9 mouse cellular contexts compared by ENCODE assay signal in the genomic region with DNA sequence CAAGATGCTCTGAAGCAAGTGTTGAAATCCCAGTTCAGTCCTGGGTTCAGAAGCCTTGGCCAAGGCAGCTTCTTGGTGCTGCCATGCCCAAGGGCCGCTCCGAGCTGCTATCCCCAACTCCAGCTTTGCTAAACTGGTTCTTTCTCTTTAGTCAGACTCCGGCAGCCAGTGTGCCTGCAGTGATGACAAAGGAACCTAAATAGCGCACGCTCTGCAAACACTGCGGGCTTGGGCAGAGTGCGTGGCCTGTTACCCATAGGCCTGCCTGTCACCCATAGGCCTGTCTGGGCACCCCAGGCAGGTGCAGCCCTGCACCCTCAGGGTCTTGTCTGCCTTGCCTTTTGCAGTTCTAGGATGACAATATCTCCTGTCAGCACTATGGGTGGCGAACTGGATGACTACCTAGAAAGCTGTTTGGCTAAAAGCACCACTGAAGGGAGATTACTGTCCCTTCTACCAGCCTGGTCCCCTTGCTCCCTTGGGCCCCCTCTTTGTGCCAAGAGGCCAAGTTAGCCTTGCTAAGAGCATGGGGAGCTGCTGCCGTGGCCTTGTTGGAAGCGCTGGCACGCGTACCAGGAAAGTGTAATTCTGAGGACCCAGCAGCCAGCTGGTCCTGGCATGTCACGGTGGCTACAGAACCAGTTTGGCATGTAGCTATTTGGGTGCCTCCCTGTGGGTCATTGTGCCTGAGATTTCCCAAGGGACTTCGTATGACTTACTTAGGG. TPM values are rescaled to one million over a fixed set of nuclear protein-coding genes. Genes with fewer than 3 reads are reported as not detected.
DNase-seq lines count a peak whose midpoint lies in the region; ATAC-seq and TF ChIP-seq lines count a peak whose summit lies in the region.
"Had no signal": no experiment of that assay in that cellular context is flagged by ENCODE, and none has a peak within 500 bp of the region (broad histone marks: within the 10 kb centered on the region; RNA-seq: fewer than 3 reads in every experiment).

No protein-coding gene starts in this region.

- ATAC-seq in limb, embryonic 14.5 days (ENCODE audit: low FRiP score, low read depth), result no peak
- no peak for ATAC-seq in embryonic facial prominence, embryonic 15.5 days (ENCODE audit: insufficient number of reproducible peaks, low FRiP score, low TSS enrichment, low read depth)
- 0 out of 2 replicates have a peak, but pooled peaks have one; percentile 34 for ATAC-seq in stomach, embryonic 16.5 days (ENCODE audit: insufficient read depth, low FRiP score)
- no peak for ATAC-seq in intestine, embryonic 16.5 days

- 0 out of 2 replicates have a peak overlapping the region, but pooled peaks have one; percentile 13 for H3K27ac ChIP-seq in limb, embryonic 14.5 days (replicated peaks; ENCODE audit: low read depth, low read length)
- H3K27ac ChIP-seq in limb, embryonic 10.5 days, result no peak overlapping the region
- H3K27ac ChIP-seq in embryonic facial prominence, embryonic 15.5 days (replicated peaks), result peak overlapping the region; percentile 87
- peak overlapping the region; percentile 88 for H3K27ac ChIP-seq in stomach, embryonic 16.5 days (ENCODE audit: low read length)
- no peak overlapping the region for H3K27ac ChIP-seq in intestine, embryonic 16.5 days (ENCODE audit: low read length)
- H3K27ac ChIP-seq: liver, embryonic 15.5 days had no signal

- DNase-seq in limb, embryonic 14.5 days (ENCODE audit: low spot score), result no peak
- DNase-seq in limb, embryonic 10.5 days (ENCODE audit: low spot score), result no peak
- peak; percentile 48 for DNase-seq in kidney, adult 9 months
- no peak for DNase-seq in right cerebral cortex, postnatal 10 days (ENCODE audit: low spot score in 2 of 2)
- DNase-seq: thymus, postnatal 14 days had no signal

- no peak for TF ChIP-seq POLR2A in limb, embryonic 14.5 days (IDR thresholded peaks at IDR 0.05; ENCODE audit: borderline replicate concordance, extremely low read depth, insufficient read depth, insufficient read length)

- no peaks in the 10 kb centered on the region for H3K9me3 ChIP-seq in limb, embryonic 14.5 days (ENCODE audit: control insufficient read depth, low read length)
- no peaks in the 10 kb centered on the region for H3K9me3 ChIP-seq in limb, embryonic 10.5 days (replicated peaks)
- H3K9me3 ChIP-seq in embryonic facial prominence, embryonic 15.5 days (replicated peaks), result no peaks in the 10 kb centered on the region
- no peaks in the 10 kb centered on the region for H3K9me3 ChIP-seq in stomach, embryonic 16.5 days (replicated peaks; ENCODE audit: control insufficient read depth, low read length)
- H3K9me3 ChIP-seq in intestine, embryonic 16.5 days (ENCODE audit: control insufficient read depth, low read length), result no peaks in the 10 kb centered on the region
- H3K9me3 ChIP-seq: liver, embryonic 15.5 days had no signal

- H3K4me3 ChIP-seq in limb, embryonic 14.5 days (replicated peaks; ENCODE audit: low read length), result no peak overlapping the region
- H3K4me3 ChIP-seq in limb, embryonic 10.5 days, result no peak overlapping the region
- H3K4me3 ChIP-seq in embryonic facial prominence, embryonic 15.5 days (replicated peaks), result no peak overlapping the region
- no peak overlapping the region for H3K4me3 ChIP-seq in stomach, embryonic 16.5 days (replicated peaks; ENCODE audit: low read length)
- no peak overlapping the region for H3K4me3 ChIP-seq in intestine, embryonic 16.5 days (ENCODE audit: low read length)
- H3K4me3 ChIP-seq: liver, embryonic 15.5 days had no signal

- 84% methylated on average over 14 of the region's 14 CpGs for WGBS in limb, embryonic 14.5 days
- 91% methylated on average over 14 of the region's 14 CpGs for WGBS in limb, embryonic 10.5 days
- 77% methylated on average over 14 of the region's 14 CpGs for WGBS in embryonic facial prominence, embryonic 15.5 days
- 70% methylated on average over 14 of the region's 14 CpGs for WGBS in stomach, embryonic 16.5 days
- 87% methylated on average over 14 of the region's 14 CpGs for WGBS in intestine, embryonic 16.5 days

- no peak overlapping the region for H3K9ac ChIP-seq in limb, embryonic 14.5 days (ENCODE audit: low read depth, low read length, severe bottlenecking)
- H3K9ac ChIP-seq in embryonic facial prominence, embryonic 15.5 days, result no peak overlapping the region
- H3K9ac ChIP-seq in stomach, embryonic 16.5 days (ENCODE audit: low read length), result no peak overlapping the region
- H3K9ac ChIP-seq in intestine, embryonic 16.5 days (ENCODE audit: low read depth, low read length), result no peak overlapping the region
- H3K9ac ChIP-seq: liver, embryonic 15.5 days had no signal

- no peaks in the 10 kb centered on the region for H3K27me3 ChIP-seq in limb, embryonic 14.5 days (ENCODE audit: control insufficient read depth, insufficient read depth, low read length)
- no peaks in the 10 kb centered on the region for H3K27me3 ChIP-seq in limb, embryonic 10.5 days (ENCODE audit: low read depth, poor library complexity, severe bottlenecking)
- no peaks in the 10 kb centered on the region for H3K27me3 ChIP-seq in embryonic facial prominence, embryonic 15.5 days
- H3K27me3 ChIP-seq in stomach, embryonic 16.5 days (ENCODE audit: control insufficient read depth, insufficient read depth, low read length), result no peaks in the 10 kb centered on the region
- H3K27me3 ChIP-seq in intestine, embryonic 16.5 days (replicated peaks; ENCODE audit: control insufficient read depth, insufficient read depth, low read length), result no peaks in the 10 kb centered on the region

- H3K4me2 ChIP-seq in limb, embryonic 14.5 days (replicated peaks; ENCODE audit: low read depth, low read length, severe bottlenecking), result no peak overlapping the region
- H3K4me2 ChIP-seq in embryonic facial prominence, embryonic 15.5 days (replicated peaks), result no peak overlapping the region
- no peak overlapping the region for H3K4me2 ChIP-seq in stomach, embryonic 16.5 days (ENCODE audit: low read depth, low read length)
- H3K4me2 ChIP-seq in intestine, embryonic 16.5 days (ENCODE audit: low read depth, low read length), result no peak overlapping the region
- H3K4me2 ChIP-seq: liver, embryonic 15.5 days had no signal

- no peaks in the 10 kb centered on the region for H3K36me3 ChIP-seq in limb, embryonic 14.5 days (ENCODE audit: control insufficient read depth, insufficient read depth, low read length)
- H3K36me3 ChIP-seq in limb, embryonic 10.5 days, result no peaks in the 10 kb centered on the region
- no peaks in the 10 kb centered on the region for H3K36me3 ChIP-seq in embryonic facial prominence, embryonic 15.5 days
- no peaks in the 10 kb centered on the region for H3K36me3 ChIP-seq in stomach, embryonic 16.5 days (ENCODE audit: control insufficient read depth, insufficient read depth, low read length)
- H3K36me3 ChIP-seq in intestine, embryonic 16.5 days (ENCODE audit: control insufficient read depth, insufficient read depth, low read length), result no peaks in the 10 kb centered on the region
- H3K36me3 ChIP-seq: liver, embryonic 15.5 days had no signal

- peaks cover 17% of the 10 kb centered on the region for H3K4me1 ChIP-seq in limb, embryonic 14.5 days (ENCODE audit: control insufficient read depth, insufficient read depth, low read length)
- H3K4me1 ChIP-seq in limb, embryonic 10.5 days, result peaks cover 13% of the 10 kb centered on the region; the same call in 1 of the 2 replicates
- peaks cover 27% of the 10 kb centered on the region for H3K4me1 ChIP-seq in embryonic facial prominence, embryonic 15.5 days
- peaks cover 21% of the 10 kb centered on the region for H3K4me1 ChIP-seq in stomach, embryonic 16.5 days (ENCODE audit: control insufficient read depth, insufficient read depth, low read length)
- H3K4me1 ChIP-seq in intestine, embryonic 16.5 days (ENCODE audit: control insufficient read depth, insufficient read depth, low read length), result peaks cover 9% of the 10 kb centered on the region

RNA-seq across cellular contexts. Expression of gene Camk2g, which starts 12.4 kb away (rescaled TPM):
- polyA plus RNA-seq in limb, embryonic 14.5 days (2012; rRNA removed), result 58.2 and 58.4 TPM in 2 replicates
- 58.0 and 60.5 TPM in 2 replicates for polyA plus RNA-seq in limb, embryonic 14.5 days (2014; fragmentation: Nextera tagmentation; extraction: Ambion mirVana)
- polyA plus RNA-seq in limb, embryonic 10.5 days (2016; fragmentation: Nextera tagmentation; extraction: Ambion mirVana), result 43.3 and 57.6 TPM in 2 replicates
- polyA plus RNA-seq in embryonic facial prominence, embryonic 15.5 days (2015; fragmentation: Nextera tagmentation; extraction: Ambion mirVana), result 54.3 and 56.3 TPM in 2 replicates
- polyA plus RNA-seq in stomach, embryonic 16.5 days (2015; fragmentation: Nextera tagmentation; extraction: Ambion mirVana), result 43.7 and 45.3 TPM in 2 replicates
- 33.6 and 35.8 TPM in 2 replicates for polyA plus RNA-seq in intestine, embryonic 16.5 days (2015; fragmentation: Nextera tagmentation; extraction: Ambion mirVana)

RNA-seq across cellular contexts. Expression of gene Plau, which starts 30.2 kb away (rescaled TPM):
- polyA plus RNA-seq in limb, embryonic 14.5 days (2012; rRNA removed), result 8.3 and 9.1 TPM in 2 replicates
- polyA plus RNA-seq in limb, embryonic 14.5 days (2014; fragmentation: Nextera tagmentation; extraction: Ambion mirVana), result 3.1 and 3.4 TPM in 2 replicates
- polyA plus RNA-seq in limb, embryonic 10.5 days (2016; fragmentation: Nextera tagmentation; extraction: Ambion mirVana), result 0.54 and 0.55 TPM in 2 replicates
- polyA plus RNA-seq in embryonic facial prominence, embryonic 15.5 days (2015; fragmentation: Nextera tagmentation; extraction: Ambion mirVana), result 4.5 TPM in 2 replicates
- polyA plus RNA-seq in stomach, embryonic 16.5 days (2015; fragmentation: Nextera tagmentation; extraction: Ambion mirVana), result 1.9 and 2.8 TPM in 2 replicates
- 2.7 and 2.9 TPM in 2 replicates for polyA plus RNA-seq in intestine, embryonic 16.5 days (2015; fragmentation: Nextera tagmentation; extraction: Ambion mirVana)

Comparison
In these comparisons a context has a peak if more than half of its experiments do, and no peak if none do; other contexts are left out.
1. H3K27ac ChIP-seq: peak in limb, embryonic 14.5 days (single experiment), embryonic facial prominence, embryonic 15.5 days (single experiment) and stomach, embryonic 16.5 days (single experiment); none in limb, embryonic 10.5 days (single experiment) and intestine, embryonic 16.5 days (single experiment).